Comparison of ENCODE assay signal across 30 mouse cellular contexts in genomic region chr16:93596807-93597206, GRCm38 (mm10). TPM values are rescaled to one million over a fixed set of nuclear protein-coding genes. Genes with fewer than 3 reads are reported as not detected.
DNase-seq lines count a peak whose midpoint lies in the region; ATAC-seq and TF ChIP-seq lines count a peak whose summit lies in the region.
"Had no signal": no experiment of that assay in that cellular context is flagged by ENCODE, and none has a peak within 500 bp of the region (broad histone marks: within the 10 kb centered on the region; RNA-seq: fewer than 3 reads in every experiment).

No protein-coding gene starts in this region.

- H3K36me3 ChIP-seq in heart, embryonic 10.5 days = peaks cover 44% of the 10 kb centered on the region
- peaks cover 3% of the 10 kb centered on the region; the same call in 1 of the 2 replicates for H3K36me3 ChIP-seq in kidney, postnatal 0 days (ENCODE audit: insufficient read depth, low read length)

- peak; percentile 73 for ATAC-seq in kidney, postnatal 0 days (replicated peaks; ENCODE audit: low FRiP score, low read depth)
- ATAC-seq: forebrain, embryonic 15.5 days; inflammation-experienced regulatory T-cells, adult 6 months had no signal

- WGBS in heart, embryonic 10.5 days = 89% methylated on average over 7 of the region's 7 CpGs
- 70% methylated on average over 7 of the region's 7 CpGs for WGBS in kidney, postnatal 0 days

- H3K27ac ChIP-seq in heart, embryonic 10.5 days = no peak overlapping the region
- no peak overlapping the region for H3K27ac ChIP-seq in kidney, postnatal 0 days
- H3K27ac ChIP-seq: embryonic facial prominence, embryonic 12.5 days; forebrain, embryonic 15.5 days; hindbrain, embryonic 10.5 days; hindbrain, embryonic 15.5 days; lung, embryonic 15.5 days; midbrain, embryonic 12.5 days had no signal

- TF ChIP-seq CTCF in kidney, postnatal 0 days (IDR thresholded peaks at IDR 0.05; ENCODE audit: low read depth) = no peak

- DNase-seq in heart, adult 11 months = peak; percentile 84
- DNase-seq in heart, embryonic 10.5 days (ENCODE audit: low spot score) = no peak
- DNase-seq in thymus, postnatal 14 days = peak; percentile 1
- DNase-seq in thymus, postnatal 36 days = no peak
- no peak for DNase-seq in kidney, postnatal 0 days (ENCODE audit: low spot score)
- no peak for DNase-seq in left cerebral cortex, postnatal 4 days
- DNase-seq in embryo, embryonic 9.5 days (ENCODE audit: extremely low spot score) = no peak
- DNase-seq in left cerebral cortex, adult 11 months (ENCODE audit: low spot score) = no peak
- DNase-seq: cerebellum, adult 2 months; cerebellum, postnatal 14 days; gastrocnemius, postnatal 25 days; heart, adult 18-20 months; lung, postnatal 36 days; thymus, adult 2 months had no signal

- no peaks in the 10 kb centered on the region for H3K9me3 ChIP-seq in heart, embryonic 10.5 days
- no peaks in the 10 kb centered on the region for H3K9me3 ChIP-seq in kidney, postnatal 0 days (replicated peaks; ENCODE audit: low read length)
- H3K9me3 ChIP-seq: embryonic facial prominence, embryonic 12.5 days; forebrain, embryonic 15.5 days; heart, embryonic 12.5 days; hindbrain, embryonic 10.5 days; hindbrain, embryonic 15.5 days; lung, embryonic 15.5 days; midbrain, embryonic 12.5 days had no signal

- intact Hi-C loops in left cerebral cortex, postnatal 4 days (cut with DNase I) = no loop called here

- H3K9ac ChIP-seq in kidney, postnatal 0 days (ENCODE audit: low read depth, low read length) = no peak overlapping the region
- H3K9ac ChIP-seq: embryonic facial prominence, embryonic 12.5 days; forebrain, embryonic 15.5 days; heart, embryonic 12.5 days; hindbrain, embryonic 15.5 days; lung, embryonic 15.5 days; midbrain, embryonic 12.5 days had no signal

- no peaks in the 10 kb centered on the region for H3K4me1 ChIP-seq in heart, embryonic 10.5 days
- H3K4me1 ChIP-seq in kidney, postnatal 0 days (replicated peaks; ENCODE audit: insufficient read depth, low read length) = no peaks in the 10 kb centered on the region
- H3K4me1 ChIP-seq: embryonic facial prominence, embryonic 12.5 days; forebrain, embryonic 15.5 days; heart, embryonic 12.5 days; hindbrain, embryonic 10.5 days; hindbrain, embryonic 15.5 days; lung, embryonic 15.5 days; midbrain, embryonic 12.5 days had no signal

- H3K27me3 ChIP-seq in heart, embryonic 10.5 days (ENCODE audit: insufficient read depth, poor library complexity, severe bottlenecking) = no peaks in the 10 kb centered on the region
- H3K27me3 ChIP-seq in kidney, postnatal 0 days (ENCODE audit: insufficient read depth, low read length) = no peaks in the 10 kb centered on the region
- H3K27me3 ChIP-seq: embryonic facial prominence, embryonic 12.5 days; forebrain, embryonic 15.5 days; heart, embryonic 12.5 days; hindbrain, embryonic 15.5 days; lung, embryonic 15.5 days; midbrain, embryonic 12.5 days had no signal

- no peak overlapping the region for H3K4me2 ChIP-seq in kidney, postnatal 0 days (ENCODE audit: low read length)
- H3K4me2 ChIP-seq: embryonic facial prominence, embryonic 12.5 days; forebrain, embryonic 15.5 days; heart, embryonic 12.5 days; hindbrain, embryonic 15.5 days; lung, embryonic 15.5 days; midbrain, embryonic 12.5 days had no signal

- no peak overlapping the region for H3K4me3 ChIP-seq in heart, embryonic 10.5 days
- H3K4me3 ChIP-seq in kidney, postnatal 0 days (replicated peaks; ENCODE audit: low read depth, low read length) = no peak overlapping the region
- H3K4me3 ChIP-seq: embryonic facial prominence, embryonic 12.5 days; forebrain, embryonic 15.5 days; heart, embryonic 12.5 days; hindbrain, embryonic 10.5 days; hindbrain, embryonic 15.5 days; lung, embryonic 15.5 days; midbrain, embryonic 12.5 days had no signal

RNA-seq across cellular contexts. Expression of gene Setd4, which starts 7.1 kb away (rescaled TPM):
- polyA plus RNA-seq in heart, embryonic 10.5 days (2016; fragmentation: Nextera tagmentation; extraction: Ambion mirVana) = 8.1 and 12.1 TPM in 2 replicates
- 12.3 and 12.5 TPM in 2 replicates for polyA plus RNA-seq in kidney, postnatal 0 days (2015; fragmentation: Nextera tagmentation; extraction: Ambion mirVana)
- 10 to 100 TPM; 13.7 to 14.5 TPM for total RNA-seq in left cerebral cortex, postnatal 4 days (2021)

RNA-seq across cellular contexts. Expression of gene Cbr1, which starts 8.8 kb away (rescaled TPM):
- polyA plus RNA-seq in heart, embryonic 10.5 days (2016; fragmentation: Nextera tagmentation; extraction: Ambion mirVana) = 51.5 and 71.7 TPM in 2 replicates
- polyA plus RNA-seq in kidney, postnatal 0 days (2015; fragmentation: Nextera tagmentation; extraction: Ambion mirVana) = 278 and 299 TPM in 2 replicates
- 10 to 100 TPM; 57.6 to 58.1 TPM for total RNA-seq in left cerebral cortex, postnatal 4 days (2021)

RNA-seq across cellular contexts. Expression of gene Gm5678, which starts 31.1 kb away (rescaled TPM):
- polyA plus RNA-seq in heart, embryonic 10.5 days (2016; fragmentation: Nextera tagmentation; extraction: Ambion mirVana) = not detected in 2 replicates
- not detected in 2 replicates for polyA plus RNA-seq in kidney, postnatal 0 days (2015; fragmentation: Nextera tagmentation; extraction: Ambion mirVana)
- total RNA-seq in left cerebral cortex, postnatal 4 days (2021) = 1 to 10 TPM; 1.6 to 2.5 TPM
- total RNA-seq: liver, adult 2 months; megakaryocyte, adult 5-6 weeks; MEL had no signal
- polyA plus RNA-seq: embryonic facial prominence, embryonic 12.5 days; forebrain, embryonic 15.5 days; heart, embryonic 12.5 days; heart, postnatal 0 days; hindbrain, embryonic 10.5 days; hindbrain, embryonic 15.5 days; limb, embryonic 11.5 days; liver, adult 2 months; liver, embryonic 16.5 days; lung, embryonic 15.5 days; midbrain, embryonic 12.5 days; neural tube, embryonic 14.5 days; thymus, adult 2 months; urinary bladder, adult 2 months had no signal

Comparison
In these comparisons a context has a peak if more than half of its experiments do, and no peak if none do; other contexts are left out.
1. DNase-seq: peak in heart, adult 11 months (single experiment) and thymus, postnatal 14 days (single experiment); none in heart, embryonic 10.5 days (single experiment), thymus, postnatal 36 days (0 of 2), kidney, postnatal 0 days (single experiment), left cerebral cortex, postnatal 4 days (single experiment), embryo, embryonic 9.5 days (single experiment) and left cerebral cortex, adult 11 months (single experiment).